Mouse (Mus musculus): ENCODE measurements around the gene Trim16.

GRCm38 (mm10) chr11:62890796-62891195 is 70.8 kb downstream of the Trim16 start:
- no peak for TF ChIP-seq CTCF (IDR thresholded peaks at IDR 0.05; ENCODE audit: borderline replicate concordance, extremely low read depth, insufficient read depth, insufficient read length)
- TF ChIP-seq POLR2A (IDR thresholded peaks at IDR 0.05; ENCODE audit: borderline replicate concordance, extremely low read depth, insufficient read depth, insufficient read length, poor library complexity, severe bottlenecking) = no peak

Data from brain, embryonic 14.5 days (tissue).